Mouse (Mus musculus): ENCODE results near the gene Gm4846.
"Not testable (repeated sequence)": the region's sequence is repeated elsewhere in the genome, so short reads cannot be mapped to it uniquely, and the experiment has no call there.

Gene Gm4846

DNA sequence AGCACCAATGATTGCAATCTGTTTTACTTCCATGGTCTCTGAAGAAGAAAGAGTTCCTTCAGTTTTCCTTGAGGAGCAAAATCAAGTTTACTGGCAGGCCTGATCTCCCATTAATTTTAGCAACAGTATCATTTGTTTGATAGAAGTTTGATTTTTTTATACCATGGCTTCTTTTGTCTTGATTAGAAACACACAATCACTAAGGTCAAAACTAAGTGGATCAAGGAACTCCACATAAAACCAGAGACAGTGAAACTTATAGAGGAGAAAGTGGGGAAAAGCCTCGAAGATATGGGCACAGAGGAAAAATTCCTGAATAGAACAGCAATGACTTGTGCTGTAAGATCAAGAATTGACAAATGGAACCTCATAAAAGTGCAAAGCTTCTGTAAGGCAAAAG, at the start of gene Gm4846:
TSS of gene Gm4846 (minus strand) at position 101 of the 400 bp plus-strand sequence.
- DNase-seq (ENCODE audit: low read depth, low spot score), result not testable (repeated sequence)

- DNase-seq (ENCODE audit: low read depth, low spot score), result not testable (repeated sequence)
Observed at GRCm38 (mm10) chr1:166531521-166531920, 34.1 kb upstream of the Gm4846 start.

DNA sequence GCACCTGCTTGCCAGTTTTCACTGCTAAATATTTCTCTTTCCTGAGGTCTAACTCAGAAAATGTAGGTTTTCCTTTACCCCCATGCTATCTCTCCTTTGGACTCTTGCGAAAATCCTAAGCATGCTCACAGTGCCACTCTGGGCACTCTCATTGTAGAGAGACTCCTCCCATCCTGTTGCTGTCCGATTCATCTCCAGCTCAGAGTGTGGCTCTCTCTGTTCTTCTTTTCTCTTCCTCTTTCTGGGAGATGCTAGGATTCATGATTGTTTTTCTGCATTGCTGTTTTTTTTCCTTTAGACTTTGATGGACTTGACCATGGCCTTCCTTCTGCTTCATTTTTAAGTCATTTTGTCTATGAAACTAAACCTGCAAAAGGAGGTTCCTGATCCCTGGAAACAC, 27.3 kb upstream of the Gm4846 start:
- DNase-seq (ENCODE audit: low read depth, low spot score), result not testable (repeated sequence)

GRCm38 (mm10) chr1:166519626-166520025, 22.2 kb upstream of the Gm4846 start:
- DNase-seq (ENCODE audit: low read depth, low spot score), result not testable (repeated sequence)

GRCm38 (mm10) chr1:166516556-166516955, 19.2 kb upstream of the Gm4846 start:
- DNase-seq (ENCODE audit: low read depth, low spot score), result no peak

GRCm38 (mm10) chr1:166504206-166504605, 6.8 kb upstream of the Gm4846 start:
- not testable (repeated sequence) for DNase-seq (ENCODE audit: low read depth, low spot score)

GRCm38 (mm10) chr1:166479503-166479902, 17.9 kb downstream of the Gm4846 start:
- no peak for DNase-seq (ENCODE audit: low read depth, low spot score)

- DNase-seq (ENCODE audit: low read depth, low spot score), result no peak
Observed at GRCm38 (mm10) chr1:166467172-166467571, 30.2 kb downstream of the Gm4846 start.

DNA sequence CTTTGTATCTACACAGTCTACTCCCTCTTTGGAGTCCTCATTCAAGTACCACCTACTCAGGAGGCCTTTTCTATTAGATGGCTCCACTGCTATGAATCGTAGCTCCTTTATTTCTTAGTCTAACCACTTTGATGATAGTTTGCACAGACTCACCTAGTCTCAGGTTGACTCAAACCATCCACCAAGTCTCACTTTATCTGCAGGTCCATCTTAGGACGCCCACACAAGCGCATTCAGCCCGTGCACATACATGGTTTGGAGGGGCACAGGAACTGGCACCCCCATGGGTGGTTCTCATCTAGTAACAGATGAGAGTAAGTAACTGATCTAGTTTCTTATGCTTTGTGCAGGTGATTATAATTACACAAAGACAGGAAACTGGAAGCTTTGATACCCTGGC, 34.8 kb downstream of the Gm4846 start:
- DNase-seq (ENCODE audit: low read depth, low spot score), result no peak

- DNase-seq (ENCODE audit: low read depth, low spot score), result no peak
Observed at GRCm38 (mm10) chr1:166441992-166442391, 55.4 kb downstream of the Gm4846 start.

DNA sequence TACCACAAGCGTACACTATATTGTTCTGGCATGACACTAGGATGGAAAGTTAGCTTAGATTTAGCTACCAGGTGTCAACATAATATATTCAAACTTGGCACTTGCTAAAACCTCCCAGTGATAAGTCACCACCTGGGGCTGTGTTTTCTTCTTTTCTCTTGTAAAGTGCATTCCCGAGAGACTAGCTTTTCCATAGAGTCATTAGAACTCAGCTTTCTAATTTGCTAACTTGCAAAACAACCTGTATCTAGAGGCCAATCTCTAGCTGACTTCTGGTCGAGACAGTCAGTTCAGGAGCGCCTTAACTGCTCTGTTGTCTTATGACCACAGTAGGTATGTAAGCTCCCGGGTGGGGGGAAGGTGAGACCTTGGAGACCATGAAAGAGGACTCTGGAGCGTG, 58.0 kb downstream of the Gm4846 start:
- no peak for DNase-seq (ENCODE audit: low read depth, low spot score)

Data from A20 (cell line).